Mouse (Mus musculus): ENCODE results near the gene Ddx42. TPM values are rescaled to one million over a fixed set of nuclear protein-coding genes. Genes with fewer than 3 reads are reported as not detected.

Ddx42 gene
- polyA plus RNA-seq (2015; fragmentation: Nextera tagmentation; extraction: Ambion mirVana), result 48.6 and 52.1 TPM in 2 replicates

DNA sequence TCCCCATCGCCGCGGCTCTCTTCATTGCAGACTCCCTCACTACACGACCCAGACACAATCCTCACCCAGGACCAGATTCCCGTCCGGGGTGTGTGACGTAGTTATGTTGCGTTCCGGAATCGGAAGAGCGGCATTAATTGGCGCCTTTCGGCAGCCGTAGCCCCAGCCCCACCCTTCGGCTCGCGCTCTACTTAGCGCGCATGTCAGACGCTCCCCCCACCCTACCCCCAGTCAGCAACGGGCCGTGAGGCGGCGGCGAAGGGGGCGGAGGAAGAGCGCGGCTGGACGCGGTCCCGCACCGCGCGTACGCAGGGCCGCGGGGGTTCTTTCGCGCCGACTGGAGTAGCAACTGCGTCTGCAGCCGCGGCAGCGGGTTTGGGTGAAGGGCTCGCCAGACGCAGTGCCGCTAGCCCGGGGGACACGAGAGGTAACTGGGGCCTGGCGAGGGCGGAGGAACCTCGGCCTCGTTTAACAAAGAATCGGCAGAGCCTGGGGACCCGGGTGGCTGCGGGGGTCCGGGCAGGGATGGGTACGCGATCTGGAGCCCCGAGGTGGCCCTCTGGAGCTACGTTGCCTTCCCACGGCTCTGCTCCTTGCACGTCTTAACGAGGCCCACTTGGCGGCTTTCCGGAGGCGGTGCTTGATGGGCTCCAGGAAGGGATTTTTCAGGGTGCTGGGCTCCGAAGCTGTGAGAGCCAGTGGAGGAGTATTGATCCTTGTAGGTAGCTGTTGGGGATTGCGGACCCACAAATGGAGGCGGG, at the start of gene Ddx42:
TSS of gene Ddx42 (plus strand) at position 197 of the 761 bp plus-strand sequence.
- Histone ChIP-seq H3K4me3 (replicated peaks; ENCODE audit: low read depth, low read length) (peak within 1 kb of the TSS; percentile 94), H3K27ac (peak within 1 kb of the TSS; percentile 96), H3K9ac (ENCODE audit: low read depth, low read length) (peak within 1 kb of the TSS; percentile 98), H3K27me3 (ENCODE audit: insufficient read depth, low read length) (no peaks in the 10 kb centered on the region), H3K4me1 (replicated peaks; ENCODE audit: insufficient read depth, low read length) (peaks cover 6% of the 10 kb centered on the region), H3K4me2 (ENCODE audit: low read length) (peak within 1 kb of the TSS; percentile 67), H3K9me3 (replicated peaks; ENCODE audit: low read length) (no peaks in the 10 kb centered on the region), H3K36me3 (ENCODE audit: insufficient read depth, low read length) (peaks cover 5% of the 10 kb centered on the region; the same call in 1 of the 2 replicates)
- DNase-seq (ENCODE audit: low spot score) (peak; percentile 97), ATAC-seq (replicated peaks; ENCODE audit: low FRiP score, low read depth) (peak; percentile 94)
- under 1% methylated on average over 70 of the region's 70 CpGs for WGBS
- TF ChIP-seq CTCF (IDR thresholded peaks at IDR 0.05; ENCODE audit: low read depth), result no peak

DNA sequence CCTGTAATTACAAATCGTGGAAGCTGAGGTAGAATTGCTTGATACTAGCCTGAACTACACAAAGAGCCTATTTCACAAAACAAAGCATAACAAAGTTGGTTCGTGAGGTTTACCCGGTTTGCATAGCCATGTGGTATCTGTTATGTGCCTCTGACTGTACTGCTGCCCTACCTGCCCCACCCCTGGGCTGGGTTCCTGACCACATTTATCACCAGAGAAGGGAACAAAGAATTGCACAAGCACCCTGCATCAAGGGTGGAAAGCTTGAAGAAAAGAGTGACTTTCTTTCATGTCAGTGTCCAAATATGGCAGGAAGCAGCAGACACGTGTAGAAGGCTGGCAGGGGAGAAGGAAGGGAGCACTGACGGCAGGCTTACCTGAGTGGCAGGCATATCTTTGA, 49.3 kb upstream of the Ddx42 start:
- no peaks in the 10 kb centered on the region for H3K27me3 ChIP-seq (ENCODE audit: insufficient read depth, low read length)
- no peak overlapping the region for H3K9ac ChIP-seq (ENCODE audit: low read depth, low read length)
- TF ChIP-seq CTCF (IDR thresholded peaks at IDR 0.05; ENCODE audit: low read depth), result no peak
- DNase-seq (ENCODE audit: low spot score), result no peak
- peaks cover 24% of the 10 kb centered on the region for H3K36me3 ChIP-seq (ENCODE audit: insufficient read depth, low read length)
- H3K4me1 ChIP-seq (replicated peaks; ENCODE audit: insufficient read depth, low read length), result no peaks in the 10 kb centered on the region
- WGBS, result 80% methylated on average over 5 of the region's 5 CpGs
- H3K27ac ChIP-seq, result no peak overlapping the region
- no peaks in the 10 kb centered on the region for H3K9me3 ChIP-seq (replicated peaks; ENCODE audit: low read length)
- ATAC-seq (replicated peaks; ENCODE audit: low FRiP score, low read depth), result no peak
- H3K4me2 ChIP-seq (ENCODE audit: low read length), result no peak overlapping the region
- H3K4me3 ChIP-seq (replicated peaks; ENCODE audit: low read depth, low read length), result no peak overlapping the region

DNA sequence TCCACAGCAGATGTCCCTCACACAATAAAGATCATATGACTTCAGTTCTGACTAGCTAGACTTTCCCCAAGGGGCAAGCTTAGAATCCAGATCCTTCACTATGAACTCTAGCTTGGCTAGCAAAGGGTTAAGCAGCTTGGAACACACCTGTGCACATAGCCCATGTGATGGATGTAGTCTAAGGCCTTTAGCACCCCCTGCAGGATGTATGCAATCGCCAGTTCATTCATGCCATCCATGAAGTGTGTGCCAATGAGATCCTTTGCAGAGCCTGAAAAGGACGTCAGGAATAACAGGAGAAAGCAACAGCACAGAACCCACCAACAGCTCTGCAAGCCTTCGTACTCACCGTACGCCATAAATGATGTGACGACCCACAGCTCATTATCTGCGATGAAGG, 45.9 kb upstream of the Ddx42 start:
- Histone ChIP-seq H3K9me3 (replicated peaks; ENCODE audit: low read length) (no peaks in the 10 kb centered on the region), H3K4me1 (replicated peaks; ENCODE audit: insufficient read depth, low read length) (no peaks in the 10 kb centered on the region), H3K4me3 (replicated peaks; ENCODE audit: low read depth, low read length) (no peak overlapping the region), H3K4me2 (ENCODE audit: low read length) (no peak overlapping the region), H3K27me3 (ENCODE audit: insufficient read depth, low read length) (no peaks in the 10 kb centered on the region), H3K9ac (ENCODE audit: low read depth, low read length) (no peak overlapping the region), H3K36me3 (ENCODE audit: insufficient read depth, low read length) (peaks cover 12% of the 10 kb centered on the region), H3K27ac (no peak overlapping the region)
- peak; percentile 70 for TF ChIP-seq CTCF (IDR thresholded peaks at IDR 0.05; ENCODE audit: low read depth)
- 76% methylated on average over 7 of the region's 7 CpGs for WGBS
- ATAC-seq (replicated peaks; ENCODE audit: low FRiP score, low read depth) (no peak), DNase-seq (ENCODE audit: low spot score) (peak; percentile 23)

DNA sequence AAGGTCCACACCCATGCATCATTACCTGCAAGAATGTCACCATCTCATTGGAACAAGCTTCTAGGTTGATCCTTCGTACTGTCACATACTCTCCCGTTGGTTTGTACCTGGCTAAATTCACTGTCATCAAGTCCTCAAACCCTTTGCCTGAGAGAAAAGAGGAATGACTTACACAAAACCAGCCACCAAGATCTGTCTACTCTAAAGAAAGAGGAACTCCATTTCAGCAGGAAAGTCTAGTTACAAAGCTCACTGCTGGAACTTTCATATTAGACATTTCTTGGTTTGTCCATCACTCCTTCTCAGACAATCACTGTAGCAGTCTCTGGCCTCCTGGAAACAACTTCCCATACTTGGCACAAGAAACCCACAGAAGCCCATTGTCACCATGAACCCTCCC, 43.5 kb upstream of the Ddx42 start:
- Histone ChIP-seq H3K4me2 (ENCODE audit: low read length) (no peak overlapping the region), H3K4me3 (replicated peaks; ENCODE audit: low read depth, low read length) (no peak overlapping the region), H3K27me3 (ENCODE audit: insufficient read depth, low read length) (no peaks in the 10 kb centered on the region), H3K9ac (ENCODE audit: low read depth, low read length) (no peak overlapping the region), H3K36me3 (ENCODE audit: insufficient read depth, low read length) (peaks cover 4% of the 10 kb centered on the region), H3K4me1 (replicated peaks; ENCODE audit: insufficient read depth, low read length) (no peaks in the 10 kb centered on the region), H3K9me3 (replicated peaks; ENCODE audit: low read length) (no peaks in the 10 kb centered on the region), H3K27ac (no peak overlapping the region)
- WGBS, result 93% methylated on average over 2 of the region's 2 CpGs
- no peak for TF ChIP-seq CTCF (IDR thresholded peaks at IDR 0.05; ENCODE audit: low read depth)
- ATAC-seq (replicated peaks; ENCODE audit: low FRiP score, low read depth) (no peak), DNase-seq (ENCODE audit: low spot score) (no peak)

DNA sequence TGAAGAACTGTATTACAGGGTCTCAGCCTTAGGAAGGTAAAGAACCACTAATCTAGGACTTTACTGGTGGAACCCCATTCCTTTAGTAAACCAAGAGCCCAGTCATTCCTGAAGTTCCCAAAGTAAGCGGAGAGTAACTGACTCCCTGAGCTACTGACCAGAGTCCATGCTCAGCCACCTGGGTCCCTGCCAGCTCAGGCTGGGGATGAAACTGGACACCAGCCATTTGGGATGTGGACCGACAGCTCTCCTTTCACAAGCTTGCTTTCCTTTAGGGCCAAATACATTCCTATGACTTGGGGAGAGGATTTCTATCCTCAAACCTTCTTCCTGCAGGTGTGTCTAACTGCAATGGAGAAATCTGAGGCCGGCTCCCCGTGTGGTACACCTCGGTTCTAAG, 42.4 kb upstream of the Ddx42 start:
- H3K9ac ChIP-seq (ENCODE audit: low read depth, low read length), result no peak overlapping the region
- 50% methylated on average over 5 of the region's 5 CpGs for WGBS
- no peak overlapping the region for H3K27ac ChIP-seq
- peaks cover 2% of the 10 kb centered on the region; the same call in 1 of the 2 replicates for H3K36me3 ChIP-seq (ENCODE audit: insufficient read depth, low read length)
- no peak overlapping the region for H3K4me3 ChIP-seq (replicated peaks; ENCODE audit: low read depth, low read length)
- peak; percentile 21 for DNase-seq (ENCODE audit: low spot score)
- H3K27me3 ChIP-seq (ENCODE audit: insufficient read depth, low read length), result no peaks in the 10 kb centered on the region
- no peak for ATAC-seq (replicated peaks; ENCODE audit: low FRiP score, low read depth)
- no peaks in the 10 kb centered on the region for H3K9me3 ChIP-seq (replicated peaks; ENCODE audit: low read length)
- no peaks in the 10 kb centered on the region for H3K4me1 ChIP-seq (replicated peaks; ENCODE audit: insufficient read depth, low read length)
- TF ChIP-seq CTCF (IDR thresholded peaks at IDR 0.05; ENCODE audit: low read depth), result no peak
- no peak overlapping the region for H3K4me2 ChIP-seq (ENCODE audit: low read length)

DNA sequence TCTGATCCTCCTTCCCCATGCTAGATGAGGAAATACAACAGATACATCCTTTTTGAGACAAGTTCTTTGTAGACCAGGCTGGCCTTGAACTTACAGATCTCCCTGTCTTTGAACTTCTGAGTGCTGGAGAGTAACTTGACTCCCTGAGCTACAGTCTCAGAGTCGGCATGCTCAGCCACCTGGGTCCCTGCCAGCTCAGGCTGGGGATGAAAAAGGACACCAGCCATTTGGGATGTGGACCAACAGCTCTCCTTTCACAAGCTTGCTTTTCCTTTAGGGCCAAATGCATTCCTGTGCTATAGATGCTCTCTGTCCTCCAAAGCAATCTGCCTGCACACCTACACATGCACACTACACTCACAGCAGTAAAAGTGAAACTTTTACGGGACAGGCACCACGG, 41.6 kb upstream of the Ddx42 start:
- no peaks in the 10 kb centered on the region for H3K4me1 ChIP-seq (replicated peaks; ENCODE audit: insufficient read depth, low read length)
- H3K9ac ChIP-seq (ENCODE audit: low read depth, low read length), result no peak overlapping the region
- DNase-seq (ENCODE audit: low spot score) (no peak), ATAC-seq (replicated peaks; ENCODE audit: low FRiP score, low read depth) (no peak)
- no peaks in the 10 kb centered on the region for H3K9me3 ChIP-seq (replicated peaks; ENCODE audit: low read length)
- H3K27me3 ChIP-seq (ENCODE audit: insufficient read depth, low read length), result no peaks in the 10 kb centered on the region
- H3K4me2 ChIP-seq (ENCODE audit: low read length), result no peak overlapping the region
- H3K4me3 ChIP-seq (replicated peaks; ENCODE audit: low read depth, low read length), result no peak overlapping the region
- no peak for TF ChIP-seq CTCF (IDR thresholded peaks at IDR 0.05; ENCODE audit: low read depth)
- WGBS, result 31% methylated on average over 3 of the region's 3 CpGs
- H3K36me3 ChIP-seq (ENCODE audit: insufficient read depth, low read length), result peaks cover 2% of the 10 kb centered on the region; the same call in 1 of the 2 replicates
- H3K27ac ChIP-seq, result no peak overlapping the region
